Mouse (Mus musculus) kidney, embryonic 15.5 days (tissue): ENCODE measurements around the gene Tiprl. TPM values are rescaled to one million over a fixed set of nuclear protein-coding genes. Genes with fewer than 3 reads are reported as not detected.

ENCODE experiments used
- ATAC-seq: fragments of 200-750 bp; cut with Nextera tagmentation; replicated peaks from 2 replicates; pipeline ENCODE4 v1.8.0; 2017; ENCODE audit warnings: moderate TSS enrichment; ENCODE audit not compliant: low FRiP score
- H3K27ac ChIP-seq: fragments of 300-500 bp; sonication (generic); 2 replicates; pipeline ENCODE4 v1.5.1; 2015; ENCODE audit warnings: mild to moderate bottlenecking, inconsistent platforms
- H3K27me3 ChIP-seq: fragments of 300-500 bp; sonication (generic); 2 replicates; pipeline ENCODE4 v1.6.1; 2015; ENCODE audit warnings: inconsistent platforms
- H3K36me3 ChIP-seq: fragments of 300-500 bp; sonication (generic); 2 replicates; pipeline ENCODE4 v1.6.1; 2015; ENCODE audit warnings: inconsistent platforms
- H3K4me1 ChIP-seq: fragments of 300-500 bp; sonication (generic); 2 replicates; pipeline ENCODE4 v1.6.1; 2015; ENCODE audit warnings: inconsistent platforms
- H3K4me2 ChIP-seq: fragments of 300-500 bp; sonication (generic); 2 replicates; pipeline ENCODE4 v1.6.1; 2015; ENCODE audit warnings: moderate library complexity, mild to moderate bottlenecking, inconsistent platforms
- H3K4me3 ChIP-seq: fragments of 300-500 bp; sonication (generic); replicated peaks from 2 replicates; pipeline ENCODE4 v1.5.1; 2015; ENCODE audit warnings: mild to moderate bottlenecking, inconsistent platforms
- H3K9ac ChIP-seq: fragments of 300-500 bp; sonication (generic); 2 replicates; pipeline ENCODE4 v1.6.1; 2015; ENCODE audit warnings: mild to moderate bottlenecking, inconsistent platforms
- H3K9me3 ChIP-seq: fragments of 300-500 bp; sonication (generic); replicated peaks from 2 replicates; pipeline ENCODE4 v1.6.1; 2016; ENCODE audit warnings: inconsistent platforms
- WGBS: fragments of 180-500 bp; shearing (Covaris S2); methylation state at CpG from one replicate; pipeline ENCODE4 v1.1.7; 2015; ENCODE audit warnings: mixed read lengths; 5-methylcytosine and 5-hydroxymethylcytosine counted together
- polyA plus RNA-seq: library from polyadenylated mRNA; unstranded; fragments of >200 nt; fragmentation: Nextera tagmentation; extraction: Ambion mirVana; gene quantifications from 2 replicates; pipeline ENCODE4 v1.2.1, GENCODE M21; 2015

Gene Tiprl
- polyA plus RNA-seq, 1 experiment from 2014 or later, result 99.3 TPM

DNA sequence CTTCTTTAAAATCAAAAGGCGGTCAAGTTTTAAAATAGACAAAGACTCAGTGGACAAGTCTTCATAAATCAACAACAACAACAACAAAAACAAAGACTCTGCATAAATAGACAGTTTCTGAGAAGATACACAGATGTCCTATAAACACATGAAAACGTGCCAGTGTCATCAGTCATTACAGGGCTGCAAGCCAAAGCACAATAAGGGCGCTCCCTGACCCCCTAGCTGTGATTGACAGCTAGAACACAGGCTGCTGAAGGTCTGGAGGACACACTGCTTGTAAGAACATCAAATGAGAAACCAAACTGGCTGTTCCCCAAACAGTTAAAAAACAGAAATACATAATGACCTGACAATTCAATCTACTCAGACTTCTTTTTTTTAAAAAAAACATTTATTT lies 37.2 kb downstream of the Tiprl start:
- WGBS, result 73% methylated on average over 3 of the region's 3 CpGs
- no peak for ATAC-seq
- Histone ChIP-seq H3K4me3 (no peak overlapping the region), H3K4me2 (no peak overlapping the region), H3K9me3 (no peaks in the 10 kb centered on the region), H3K27me3 (no peaks in the 10 kb centered on the region), H3K9ac (no peak overlapping the region), H3K4me1 (peaks cover 10% of the 10 kb centered on the region), H3K27ac (no peak overlapping the region), H3K36me3 (no peaks in the 10 kb centered on the region)

DNA sequence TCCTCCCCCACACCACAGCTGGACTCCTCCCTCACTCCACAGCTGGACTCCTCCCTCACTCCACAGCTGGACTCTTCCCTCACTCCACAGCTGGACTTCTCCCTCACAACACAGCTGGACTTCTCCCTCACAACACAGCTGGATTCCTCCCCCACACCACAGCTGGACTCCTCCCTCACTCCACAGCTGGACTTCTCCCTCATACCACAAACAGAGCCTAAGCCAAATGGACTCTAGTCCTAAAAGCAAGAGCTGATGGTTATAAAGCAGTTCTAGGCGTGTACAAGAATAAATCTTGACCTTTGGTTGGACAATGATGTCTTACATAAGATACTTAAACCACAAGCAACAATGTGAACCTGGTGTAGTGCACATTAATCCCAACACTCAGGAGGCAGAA lies 37.8 kb downstream of the Tiprl start:
- H3K27ac ChIP-seq, result no peak overlapping the region
- ATAC-seq, result no peak
- WGBS, result 63% methylated on average over 1 of the region's 1 CpGs
- no peak overlapping the region for H3K4me2 ChIP-seq
- no peak overlapping the region for H3K9ac ChIP-seq
- no peaks in the 10 kb centered on the region for H3K36me3 ChIP-seq
- no peaks in the 10 kb centered on the region for H3K27me3 ChIP-seq
- H3K4me3 ChIP-seq, result no peak overlapping the region
- no peaks in the 10 kb centered on the region for H3K9me3 ChIP-seq
- H3K4me1 ChIP-seq, result peaks cover 13% of the 10 kb centered on the region

DNA sequence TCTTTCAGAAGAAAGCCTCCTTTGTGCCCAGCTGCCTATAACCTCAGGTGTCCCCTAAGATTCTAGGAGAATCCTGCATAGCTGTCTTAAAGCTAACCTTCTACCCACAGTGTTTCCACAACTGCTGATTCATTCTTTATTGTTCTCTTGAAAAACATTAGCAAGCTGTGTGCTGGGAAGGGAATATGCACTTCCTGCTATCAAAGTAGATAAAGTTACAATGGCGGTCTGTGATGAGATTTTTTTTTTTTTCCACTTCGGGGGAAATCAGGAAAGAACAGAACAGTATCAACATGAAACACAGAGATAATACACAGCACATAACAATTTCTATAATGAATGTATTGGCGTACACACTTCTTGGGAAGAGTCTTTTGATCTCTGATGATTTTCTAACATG lies 38.9 kb downstream of the Tiprl start:
- Histone ChIP-seq H3K4me2 (no peak overlapping the region), H3K4me1 (peaks cover 19% of the 10 kb centered on the region), H3K4me3 (no peak overlapping the region), H3K9ac (no peak overlapping the region), H3K27ac (no peak overlapping the region), H3K36me3 (no peaks in the 10 kb centered on the region), H3K9me3 (no peaks in the 10 kb centered on the region), H3K27me3 (no peaks in the 10 kb centered on the region)
- WGBS, result 59% methylated on average over 3 of the region's 3 CpGs
- ATAC-seq, result no peak

DNA sequence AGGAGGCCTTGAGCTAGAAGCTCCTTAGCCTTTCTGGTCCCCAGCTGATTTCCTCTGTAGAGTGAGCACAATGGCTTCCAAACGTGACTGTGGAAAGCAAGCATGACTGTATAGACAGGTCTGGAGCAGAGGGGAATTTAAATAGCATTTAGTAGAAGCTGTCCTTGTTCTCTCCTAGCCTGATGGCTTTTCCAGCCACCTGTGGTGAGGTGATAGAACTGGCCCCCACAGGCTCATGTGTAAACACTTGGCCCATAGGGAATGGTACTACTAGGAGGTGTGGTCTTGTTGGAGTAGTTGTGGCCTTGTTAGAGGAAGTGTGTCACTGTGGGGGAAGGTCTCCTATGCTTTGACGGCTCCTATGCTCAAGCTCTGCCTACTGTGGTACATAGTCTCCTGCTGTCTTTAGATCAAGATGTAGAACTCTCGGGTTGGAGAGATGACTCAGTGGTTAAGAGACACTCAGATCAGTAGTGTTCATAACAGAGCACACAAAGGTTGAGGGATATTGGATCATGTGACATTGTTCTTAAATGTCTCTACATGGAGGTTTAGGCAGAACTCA lies 41.3 kb downstream of the Tiprl start:
- ATAC-seq, result no peak
- Histone ChIP-seq H3K27me3 (no peaks in the 10 kb centered on the region), H3K4me2 (no peak overlapping the region), H3K27ac (no peak overlapping the region), H3K4me1 (peaks cover 26% of the 10 kb centered on the region), H3K36me3 (no peaks in the 10 kb centered on the region), H3K9ac (no peak overlapping the region), H3K4me3 (no peak overlapping the region), H3K9me3 (no peaks in the 10 kb centered on the region)
- 77% methylated on average over 3 of the region's 3 CpGs for WGBS

DNA sequence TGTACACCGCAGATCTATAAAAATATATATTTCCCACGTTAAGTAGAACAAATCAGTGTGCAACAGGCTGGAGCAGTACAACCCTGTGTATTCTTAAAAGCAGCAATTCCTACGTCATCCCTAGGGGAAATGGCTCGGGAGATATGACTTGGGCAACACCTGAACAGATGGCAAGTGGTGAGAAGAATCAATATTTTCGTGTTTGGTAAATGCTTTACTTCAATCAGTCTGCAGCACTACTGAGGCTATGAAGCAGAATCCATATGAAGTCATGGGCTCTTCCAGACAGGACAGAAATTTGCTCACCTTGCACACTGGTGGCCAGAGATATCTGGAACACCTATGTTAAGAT lies 42.2 kb downstream of the Tiprl start:
- H3K4me3 ChIP-seq, result peak overlapping the region; percentile 58
- ATAC-seq, result no peak; the same call in none of the 2 replicates
- 10% methylated on average over 5 of the region's 5 CpGs for WGBS
- H3K9ac ChIP-seq, result peak overlapping the region; percentile 76
- H3K27ac ChIP-seq, result peak overlapping the region; percentile 94
- no peaks in the 10 kb centered on the region for H3K27me3 ChIP-seq
- H3K9me3 ChIP-seq, result no peaks in the 10 kb centered on the region
- peak overlapping the region; percentile 76 for H3K4me2 ChIP-seq
- H3K36me3 ChIP-seq, result no peaks in the 10 kb centered on the region
- H3K4me1 ChIP-seq, result peaks cover 26% of the 10 kb centered on the region

DNA sequence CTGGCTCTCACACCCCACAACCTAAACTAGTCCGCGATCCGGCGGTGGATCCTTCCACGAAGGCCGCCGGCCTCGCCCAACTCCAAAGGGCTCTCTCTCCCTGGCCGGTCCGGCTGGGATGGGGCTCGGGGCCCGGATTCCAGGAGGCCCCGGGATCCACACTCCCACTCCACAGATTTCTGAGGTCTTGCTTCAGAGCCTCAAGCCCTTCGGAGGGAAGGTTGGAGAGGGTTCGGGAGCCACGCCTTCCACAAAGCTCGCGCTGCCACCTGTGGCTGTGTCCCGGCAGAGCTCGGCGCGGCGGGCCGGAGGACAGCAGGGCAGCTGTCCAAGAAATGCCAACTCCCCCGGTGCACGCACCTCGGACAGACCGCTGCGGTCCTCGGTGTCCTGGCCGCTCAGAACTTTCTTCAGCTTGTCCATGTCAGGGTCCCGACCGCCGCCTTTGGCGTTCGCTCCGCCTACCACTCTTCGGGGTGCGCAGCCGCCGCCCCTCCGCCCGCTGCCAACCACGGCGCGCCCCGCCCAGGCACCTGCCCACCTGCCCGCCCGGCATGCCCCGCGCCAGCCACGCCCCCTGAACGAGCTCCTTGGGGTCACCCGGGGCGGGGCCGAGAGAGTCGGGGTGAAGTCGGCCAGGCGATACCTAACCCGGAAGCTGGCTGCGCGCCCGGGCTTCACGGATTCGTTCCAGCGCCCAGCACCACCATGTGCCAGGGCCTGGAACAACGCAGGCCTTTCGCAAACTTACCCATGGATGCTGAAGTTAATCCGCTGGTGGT lies 42.7 kb downstream of the Tiprl start, which contains the start of gene Sft2d2:
Gene Sft2d2, minus strand, starts transcription at position 559 of the 782 bp plus-strand sequence.
- H3K9ac ChIP-seq, result peak within 1 kb of the TSS; percentile 76
- H3K9me3 ChIP-seq, result no peaks in the 10 kb centered on the region
- H3K4me2 ChIP-seq, result peak within 1 kb of the TSS; percentile 76
- ATAC-seq, result peak; percentile 95
- H3K27ac ChIP-seq, result peak within 1 kb of the TSS; percentile 94
- no peaks in the 10 kb centered on the region for H3K27me3 ChIP-seq
- under 1% methylated on average over 69 of the region's 69 CpGs for WGBS
- no peaks in the 10 kb centered on the region for H3K36me3 ChIP-seq
- peaks cover 28% of the 10 kb centered on the region for H3K4me1 ChIP-seq
- H3K4me3 ChIP-seq, result peak within 1 kb of the TSS; percentile 58

DNA sequence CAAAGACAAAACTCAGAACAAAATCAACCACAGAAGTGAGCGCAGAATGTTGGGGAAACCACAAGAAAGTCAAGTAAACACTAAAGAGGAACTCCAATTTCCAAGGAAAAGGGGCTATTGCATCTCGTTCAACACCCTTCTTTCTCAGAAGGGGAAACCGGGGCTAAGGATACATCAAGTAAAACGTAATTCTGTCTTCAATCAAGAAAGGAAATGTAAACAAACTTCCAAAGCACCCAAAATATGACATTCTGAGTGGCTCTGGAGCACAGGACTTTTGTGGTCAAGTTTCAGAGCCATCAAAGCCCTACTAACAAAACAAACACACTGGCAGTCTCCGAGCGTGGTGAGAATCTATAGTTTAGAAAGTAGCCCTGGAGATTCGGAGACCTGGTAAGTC lies 43.4 kb downstream of the Tiprl start:
- Histone ChIP-seq H3K27ac (peak overlapping the region; percentile 94), H3K4me2 (peak overlapping the region; percentile 76), H3K4me3 (peak overlapping the region; percentile 58), H3K9ac (peak overlapping the region; percentile 76), H3K36me3 (no peaks in the 10 kb centered on the region), H3K4me1 (peaks cover 34% of the 10 kb centered on the region), H3K9me3 (no peaks in the 10 kb centered on the region), H3K27me3 (no peaks in the 10 kb centered on the region)
- no peak for ATAC-seq
- WGBS, result 8% methylated on average over 7 of the region's 7 CpGs

DNA sequence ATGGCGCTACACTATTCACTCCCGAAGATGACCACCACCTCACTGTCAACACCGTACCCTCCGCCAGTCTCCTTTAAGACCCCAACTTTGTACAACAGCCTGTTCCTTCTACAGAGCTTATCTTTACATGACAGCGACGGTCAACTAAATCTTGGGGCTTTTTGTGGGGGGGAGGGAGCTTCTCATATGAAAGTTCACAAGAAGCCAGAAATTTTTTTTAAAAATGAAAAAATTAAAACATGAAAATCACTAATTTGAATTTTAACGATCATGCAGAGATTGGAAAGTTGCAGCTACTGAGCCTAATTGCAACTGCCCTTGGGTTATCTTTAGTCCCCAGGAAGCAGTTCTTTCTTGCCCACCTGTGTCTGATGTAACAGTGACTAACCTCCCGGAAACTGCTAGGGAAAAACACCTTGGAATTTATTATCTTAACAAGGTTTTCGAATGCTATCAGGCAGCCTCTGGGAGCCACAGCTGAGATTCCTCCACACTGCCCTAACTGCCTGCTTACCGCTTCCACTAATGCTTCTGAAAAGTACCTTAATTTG lies 44.0 kb downstream of the Tiprl start:
- 51% methylated on average over 10 of the region's 10 CpGs for WGBS
- Histone ChIP-seq H3K9ac (peak overlapping the region; percentile 76; the same call in 1 of the 2 replicates), H3K27ac (peak overlapping the region; percentile 94; the same call in 1 of the 2 replicates), H3K4me3 (peak overlapping the region; percentile 58), H3K9me3 (no peaks in the 10 kb centered on the region), H3K4me2 (peak overlapping the region; percentile 76), H3K36me3 (no peaks in the 10 kb centered on the region), H3K27me3 (no peaks in the 10 kb centered on the region), H3K4me1 (peaks cover 36% of the 10 kb centered on the region)
- ATAC-seq, result no peak

DNA sequence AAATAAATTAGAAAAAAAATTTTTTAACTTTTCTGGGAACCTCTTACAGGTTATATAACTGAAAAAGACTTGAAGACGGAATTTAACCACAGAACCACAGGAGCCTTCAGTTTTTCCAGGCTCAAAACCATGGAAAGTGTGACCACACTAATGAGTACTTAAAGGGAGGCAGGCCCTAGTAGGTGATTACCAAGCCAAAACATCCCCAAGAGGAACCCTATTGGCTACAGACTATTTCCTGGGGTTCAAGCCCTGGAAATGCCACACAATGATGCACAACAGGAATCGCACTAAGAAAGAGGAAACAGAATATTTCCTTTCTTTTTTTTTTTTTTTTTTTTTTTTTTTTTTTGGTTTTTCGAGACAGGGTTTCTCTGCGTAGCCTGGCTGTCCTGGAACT lies 44.7 kb downstream of the Tiprl start:
- H3K9ac ChIP-seq, result no peak overlapping the region
- no peak overlapping the region for H3K4me3 ChIP-seq
- H3K27ac ChIP-seq, result no peak overlapping the region
- WGBS, result 79% methylated on average over 4 of the region's 4 CpGs
- H3K36me3 ChIP-seq, result peaks cover 5% of the 10 kb centered on the region; the same call in 1 of the 2 replicates
- no peaks in the 10 kb centered on the region for H3K27me3 ChIP-seq
- no peak for ATAC-seq
- H3K4me2 ChIP-seq, result peak overlapping the region; percentile 76; the same call in 1 of the 2 replicates
- peaks cover 38% of the 10 kb centered on the region for H3K4me1 ChIP-seq
- no peaks in the 10 kb centered on the region for H3K9me3 ChIP-seq

DNA sequence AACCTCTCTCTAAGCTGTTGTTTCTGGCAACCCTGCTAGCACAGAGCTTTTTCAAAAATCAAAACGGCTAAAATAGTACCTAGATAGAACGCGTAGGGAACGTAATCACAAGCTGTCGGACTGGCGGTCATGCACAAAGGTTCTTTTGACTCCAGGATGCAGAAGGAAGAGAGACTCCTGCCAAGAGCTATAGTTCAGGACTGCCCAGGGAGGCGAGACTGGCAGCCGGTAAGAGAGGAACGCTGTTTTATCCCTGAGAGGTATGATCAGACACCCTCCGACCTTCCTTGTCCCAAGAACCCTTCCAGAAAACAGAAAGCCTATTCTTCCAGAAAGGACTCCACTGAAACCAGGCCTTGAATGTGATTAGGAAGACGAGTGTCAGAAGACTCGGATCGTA lies 45.2 kb downstream of the Tiprl start:
- Histone ChIP-seq H3K4me1 (peaks cover 38% of the 10 kb centered on the region), H3K9ac (no peak overlapping the region), H3K4me2 (no peak overlapping the region), H3K36me3 (peaks cover 10% of the 10 kb centered on the region; the same call in 1 of the 2 replicates), H3K4me3 (no peak overlapping the region), H3K9me3 (no peaks in the 10 kb centered on the region), H3K27me3 (no peaks in the 10 kb centered on the region), H3K27ac (no peak overlapping the region)
- WGBS, result 80% methylated on average over 13 of the region's 13 CpGs
- no peak for ATAC-seq

DNA sequence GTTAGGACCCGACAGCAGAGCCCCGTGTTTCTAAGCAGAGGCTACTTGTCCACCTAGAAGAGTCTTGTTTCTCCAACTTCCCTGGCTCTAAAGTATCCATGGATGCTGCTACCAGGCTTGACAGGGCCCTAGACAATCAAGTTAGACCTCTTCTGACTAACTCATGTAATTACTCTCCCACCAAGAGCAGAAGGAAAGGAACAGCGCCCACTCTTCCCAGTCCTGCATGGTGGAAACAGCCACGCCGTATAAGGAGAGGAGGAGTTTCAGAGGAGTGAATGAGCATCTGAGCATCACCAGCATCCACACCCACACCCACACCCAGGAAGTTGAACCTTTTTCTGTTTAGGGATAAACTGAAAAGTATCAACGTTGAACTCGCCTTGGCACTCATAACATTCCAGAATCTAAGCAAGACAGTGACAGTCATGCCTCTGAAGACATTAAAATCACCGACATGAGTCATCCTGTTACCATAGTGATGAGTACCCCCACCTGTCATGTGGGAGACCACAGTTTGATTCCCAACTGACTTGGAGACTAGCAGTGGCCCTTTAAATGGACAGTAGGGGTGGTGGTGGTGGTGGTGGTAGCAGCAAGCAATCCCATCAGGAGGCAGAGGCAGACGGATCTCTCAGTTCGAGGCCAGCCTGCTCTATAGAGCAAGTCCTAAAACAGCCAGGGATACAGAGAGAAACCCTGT lies 46.1 kb downstream of the Tiprl start:
- peaks cover 17% of the 10 kb centered on the region; the same call in 1 of the 2 replicates for H3K36me3 ChIP-seq
- H3K9me3 ChIP-seq, result no peaks in the 10 kb centered on the region
- no peak overlapping the region for H3K4me2 ChIP-seq
- H3K4me3 ChIP-seq, result no peak overlapping the region
- no peaks in the 10 kb centered on the region for H3K27me3 ChIP-seq
- no peak overlapping the region for H3K27ac ChIP-seq
- H3K4me1 ChIP-seq, result peaks cover 38% of the 10 kb centered on the region
- no peak overlapping the region for H3K9ac ChIP-seq
- WGBS, result 90% methylated on average over 10 of the region's 10 CpGs
- no peak for ATAC-seq

DNA sequence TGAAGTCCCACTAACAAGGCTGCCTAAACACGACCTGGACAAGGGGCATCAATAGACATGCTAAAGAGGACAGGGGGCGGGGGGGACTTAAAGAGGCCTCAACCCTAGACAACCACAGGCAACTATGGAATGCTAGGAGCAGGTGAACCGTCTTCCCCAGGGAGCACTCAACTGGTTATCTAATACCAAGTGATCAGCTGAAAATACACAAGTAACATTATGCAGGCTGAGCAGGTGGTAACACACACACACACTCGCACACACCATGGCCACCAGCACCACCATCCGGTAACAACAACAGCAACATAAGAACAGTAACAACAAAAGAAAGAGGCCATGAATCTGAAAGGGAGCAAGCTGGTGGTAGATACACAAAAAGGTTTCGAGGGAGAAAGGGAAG lies 46.7 kb downstream of the Tiprl start:
- WGBS, result 82% methylated on average over 6 of the region's 6 CpGs
- no peak overlapping the region for H3K4me3 ChIP-seq
- H3K9me3 ChIP-seq, result no peaks in the 10 kb centered on the region
- ATAC-seq, result no peak
- H3K27me3 ChIP-seq, result no peaks in the 10 kb centered on the region
- no peak overlapping the region for H3K9ac ChIP-seq
- no peak overlapping the region for H3K27ac ChIP-seq
- no peak overlapping the region for H3K4me2 ChIP-seq
- peaks cover 22% of the 10 kb centered on the region; the same call in 1 of the 2 replicates for H3K36me3 ChIP-seq
- peaks cover 36% of the 10 kb centered on the region for H3K4me1 ChIP-seq
